Mouse (Mus musculus): ENCODE results near the gene Vps18. TPM values are rescaled to one million over a fixed set of nuclear protein-coding genes. Genes with fewer than 3 reads are reported as not detected.

The Vps18 gene
- polyA plus RNA-seq, 1 experiment from 2014 or later, result 17.5 TPM

GRCm38 (mm10) chr2:119250826-119251478, 37.6 kb upstream of the Vps18 start:
- no peaks in the 10 kb centered on the region for H3K27me3 ChIP-seq (ENCODE audit: control insufficient read depth, insufficient read depth, low read length)
- H3K4me2 ChIP-seq (ENCODE audit: low read depth, low read length), result peak overlapping the region; percentile 41
- H3K9ac ChIP-seq (ENCODE audit: low read length), result peak overlapping the region; percentile 40; the same call in 1 of the 2 replicates
- ATAC-seq (ENCODE audit: insufficient read depth, low FRiP score), result peak; percentile 74; the same call in 1 of the 2 replicates
- H3K36me3 ChIP-seq (ENCODE audit: control insufficient read depth, insufficient read depth, low read length), result no peaks in the 10 kb centered on the region
- no peak overlapping the region for H3K4me3 ChIP-seq (replicated peaks; ENCODE audit: low read length)
- peak overlapping the region; percentile 73 for H3K27ac ChIP-seq (ENCODE audit: low read length)
- 9% methylated on average over 11 of the region's 11 CpGs for WGBS
- H3K4me1 ChIP-seq (ENCODE audit: control insufficient read depth, insufficient read depth, low read length), result peaks cover 7% of the 10 kb centered on the region; the same call in 1 of the 2 replicates
- H3K9me3 ChIP-seq (replicated peaks; ENCODE audit: control insufficient read depth, low read length), result no peaks in the 10 kb centered on the region

- no peak for ATAC-seq (ENCODE audit: insufficient read depth, low FRiP score)
- WGBS, result 20% methylated on average over 7 of the region's 7 CpGs
- Histone ChIP-seq H3K4me1 (ENCODE audit: control insufficient read depth, insufficient read depth, low read length) (peaks cover 7% of the 10 kb centered on the region; the same call in 1 of the 2 replicates), H3K27ac (ENCODE audit: low read length) (no peak overlapping the region), H3K4me3 (replicated peaks; ENCODE audit: low read length) (no peak overlapping the region), H3K27me3 (ENCODE audit: control insufficient read depth, insufficient read depth, low read length) (no peaks in the 10 kb centered on the region), H3K36me3 (ENCODE audit: control insufficient read depth, insufficient read depth, low read length) (no peaks in the 10 kb centered on the region), H3K9ac (ENCODE audit: low read length) (no peak overlapping the region), H3K9me3 (replicated peaks; ENCODE audit: control insufficient read depth, low read length) (no peaks in the 10 kb centered on the region), H3K4me2 (ENCODE audit: low read depth, low read length) (no peak overlapping the region)
Observed at GRCm38 (mm10) chr2:119254976-119255375, 33.6 kb upstream of the Vps18 start.

- Histone ChIP-seq H3K9me3 (replicated peaks; ENCODE audit: control insufficient read depth, low read length) (no peaks in the 10 kb centered on the region), H3K27ac (ENCODE audit: low read length) (no peak overlapping the region), H3K4me2 (ENCODE audit: low read depth, low read length) (no peak overlapping the region), H3K4me1 (ENCODE audit: control insufficient read depth, insufficient read depth, low read length) (0 out of 2 replicates have a peak, but pooled peaks cover 2% of the 10 kb centered on the region), H3K36me3 (ENCODE audit: control insufficient read depth, insufficient read depth, low read length) (no peaks in the 10 kb centered on the region), H3K9ac (ENCODE audit: low read length) (no peak overlapping the region), H3K27me3 (ENCODE audit: control insufficient read depth, insufficient read depth, low read length) (no peaks in the 10 kb centered on the region), H3K4me3 (replicated peaks; ENCODE audit: low read length) (no peak overlapping the region)
- WGBS, result 54% methylated on average over 1 of the region's 1 CpGs
- ATAC-seq (ENCODE audit: insufficient read depth, low FRiP score), result no peak
Observed at GRCm38 (mm10) chr2:119260518-119260917, 28.0 kb upstream of the Vps18 start.

- 0 out of 2 replicates have a peak, but pooled peaks cover 2% of the 10 kb centered on the region for H3K4me1 ChIP-seq (ENCODE audit: control insufficient read depth, insufficient read depth, low read length)
- WGBS, result 37% methylated on average over 2 of the region's 2 CpGs
- H3K36me3 ChIP-seq (ENCODE audit: control insufficient read depth, insufficient read depth, low read length), result no peaks in the 10 kb centered on the region
- H3K4me2 ChIP-seq (ENCODE audit: low read depth, low read length), result no peak overlapping the region
- H3K27ac ChIP-seq (ENCODE audit: low read length), result 0 out of 2 replicates have a peak overlapping the region, but pooled peaks have one; percentile 15
- ATAC-seq (ENCODE audit: insufficient read depth, low FRiP score), result no peak
- H3K4me3 ChIP-seq (replicated peaks; ENCODE audit: low read length), result no peak overlapping the region
- H3K9ac ChIP-seq (ENCODE audit: low read length), result no peak overlapping the region
- no peaks in the 10 kb centered on the region for H3K27me3 ChIP-seq (ENCODE audit: control insufficient read depth, insufficient read depth, low read length)
- H3K9me3 ChIP-seq (replicated peaks; ENCODE audit: control insufficient read depth, low read length), result no peaks in the 10 kb centered on the region
Observed at GRCm38 (mm10) chr2:119261326-119261725, 27.2 kb upstream of the Vps18 start.

GRCm38 (mm10) chr2:119262978-119263377, 25.6 kb upstream of the Vps18 start:
- 22% methylated on average over 8 of the region's 8 CpGs for WGBS
- no peaks in the 10 kb centered on the region for H3K9me3 ChIP-seq (replicated peaks; ENCODE audit: control insufficient read depth, low read length)
- ATAC-seq (ENCODE audit: insufficient read depth, low FRiP score), result peak; percentile 88
- H3K36me3 ChIP-seq (ENCODE audit: control insufficient read depth, insufficient read depth, low read length), result no peaks in the 10 kb centered on the region
- 0 out of 2 replicates have a peak, but pooled peaks cover 2% of the 10 kb centered on the region for H3K4me1 ChIP-seq (ENCODE audit: control insufficient read depth, insufficient read depth, low read length)
- H3K4me3 ChIP-seq (replicated peaks; ENCODE audit: low read length), result no peak overlapping the region
- H3K9ac ChIP-seq (ENCODE audit: low read length), result no peak overlapping the region
- no peaks in the 10 kb centered on the region for H3K27me3 ChIP-seq (ENCODE audit: control insufficient read depth, insufficient read depth, low read length)
- peak overlapping the region; percentile 46; the same call in 1 of the 2 replicates for H3K27ac ChIP-seq (ENCODE audit: low read length)
- peak overlapping the region; percentile 10 for H3K4me2 ChIP-seq (ENCODE audit: low read depth, low read length)

- Histone ChIP-seq H3K27ac (ENCODE audit: low read length) (peak overlapping the region; percentile 46; the same call in 1 of the 2 replicates), H3K27me3 (ENCODE audit: control insufficient read depth, insufficient read depth, low read length) (no peaks in the 10 kb centered on the region), H3K9me3 (replicated peaks; ENCODE audit: control insufficient read depth, low read length) (no peaks in the 10 kb centered on the region), H3K4me2 (ENCODE audit: low read depth, low read length) (no peak overlapping the region), H3K4me1 (ENCODE audit: control insufficient read depth, insufficient read depth, low read length) (0 out of 2 replicates have a peak, but pooled peaks cover 2% of the 10 kb centered on the region), H3K4me3 (replicated peaks; ENCODE audit: low read length) (no peak overlapping the region), H3K9ac (ENCODE audit: low read length) (no peak overlapping the region), H3K36me3 (ENCODE audit: control insufficient read depth, insufficient read depth, low read length) (no peaks in the 10 kb centered on the region)
- WGBS, result 64% methylated on average over 5 of the region's 5 CpGs
- no peak for ATAC-seq (ENCODE audit: insufficient read depth, low FRiP score)
Observed at GRCm38 (mm10) chr2:119263813-119264212, 24.7 kb upstream of the Vps18 start.

GRCm38 (mm10) chr2:119270286-119270642, 18.3 kb upstream of the Vps18 start:
- H3K27ac ChIP-seq (ENCODE audit: low read length), result peak overlapping the region; percentile 54; the same call in 1 of the 2 replicates

GRCm38 (mm10) chr2:119270643-119271331, 17.8 kb upstream of the Vps18 start, which contains the start of gene Rhov:
Gene Rhov, minus strand, starts transcription at chr2:119271272.
- peak within 1 kb of the TSS; percentile 66 for H3K4me3 ChIP-seq (replicated peaks; ENCODE audit: low read length)
- WGBS, result 1% methylated on average over 49 of the region's 49 CpGs
- H3K9ac ChIP-seq (ENCODE audit: low read length), result peak within 1 kb of the TSS; percentile 73
- no peaks in the 10 kb centered on the region for H3K9me3 ChIP-seq (replicated peaks; ENCODE audit: control insufficient read depth, low read length)
- H3K36me3 ChIP-seq (ENCODE audit: control insufficient read depth, insufficient read depth, low read length), result no peaks in the 10 kb centered on the region
- H3K27me3 ChIP-seq (ENCODE audit: control insufficient read depth, insufficient read depth, low read length), result no peaks in the 10 kb centered on the region
- H3K4me1 ChIP-seq (ENCODE audit: control insufficient read depth, insufficient read depth, low read length), result no peaks in the 10 kb centered on the region; the same call in 1 of the 2 replicates
- H3K4me2 ChIP-seq (ENCODE audit: low read depth, low read length), result peak within 1 kb of the TSS; percentile 97
- peak within 1 kb of the TSS; percentile 54; the same call in 1 of the 2 replicates for H3K27ac ChIP-seq (ENCODE audit: low read length)
- ATAC-seq (ENCODE audit: insufficient read depth, low FRiP score), result peak; percentile 86

More at GRCm38 (mm10) chr2:119270286-119270642, 18.3 kb upstream of the Vps18 start:
- H3K4me2 ChIP-seq (ENCODE audit: low read depth, low read length), result peak overlapping the region; percentile 97
- H3K36me3 ChIP-seq (ENCODE audit: control insufficient read depth, insufficient read depth, low read length), result no peaks in the 10 kb centered on the region
- no peaks in the 10 kb centered on the region; the same call in 1 of the 2 replicates for H3K4me1 ChIP-seq (ENCODE audit: control insufficient read depth, insufficient read depth, low read length)
- 52% methylated on average over 9 of the region's 9 CpGs for WGBS
- peak overlapping the region; percentile 66 for H3K4me3 ChIP-seq (replicated peaks; ENCODE audit: low read length)
- no peaks in the 10 kb centered on the region for H3K27me3 ChIP-seq (ENCODE audit: control insufficient read depth, insufficient read depth, low read length)
- peak overlapping the region; percentile 73 for H3K9ac ChIP-seq (ENCODE audit: low read length)
- no peaks in the 10 kb centered on the region for H3K9me3 ChIP-seq (replicated peaks; ENCODE audit: control insufficient read depth, low read length)
- no peak for ATAC-seq (ENCODE audit: insufficient read depth, low FRiP score)

GRCm38 (mm10) chr2:119274126-119274525, 14.4 kb upstream of the Vps18 start:
- WGBS, result 77% methylated on average over 1 of the region's 1 CpGs
- no peak overlapping the region for H3K4me3 ChIP-seq (replicated peaks; ENCODE audit: low read length)
- ATAC-seq (ENCODE audit: insufficient read depth, low FRiP score), result no peak

More at GRCm38 (mm10) chr2:119274126-119274525, 14.4 kb upstream of the Vps18 start:
- Histone ChIP-seq H3K36me3 (ENCODE audit: control insufficient read depth, insufficient read depth, low read length) (no peaks in the 10 kb centered on the region), H3K4me1 (ENCODE audit: control insufficient read depth, insufficient read depth, low read length) (no peaks in the 10 kb centered on the region; the same call in 1 of the 2 replicates), H3K9ac (ENCODE audit: low read length) (no peak overlapping the region), H3K4me2 (ENCODE audit: low read depth, low read length) (no peak overlapping the region), H3K9me3 (replicated peaks; ENCODE audit: control insufficient read depth, low read length) (no peaks in the 10 kb centered on the region), H3K27me3 (ENCODE audit: control insufficient read depth, insufficient read depth, low read length) (no peaks in the 10 kb centered on the region), H3K27ac (ENCODE audit: low read length) (no peak overlapping the region)

Data from stomach, embryonic 16.5 days (tissue).